Mouse (Mus musculus): ENCODE data around the gene Ankrd28. TPM values are rescaled to one million over a fixed set of nuclear protein-coding genes. Genes with fewer than 3 reads are reported as not detected.
"Not testable (repeated sequence)": the region's sequence is repeated elsewhere in the genome, so short reads cannot be mapped to it uniquely, and the experiment has no call there.

Gene Ankrd28
- polyA plus RNA-seq, 1 experiment: 26.7 TPM

DNA sequence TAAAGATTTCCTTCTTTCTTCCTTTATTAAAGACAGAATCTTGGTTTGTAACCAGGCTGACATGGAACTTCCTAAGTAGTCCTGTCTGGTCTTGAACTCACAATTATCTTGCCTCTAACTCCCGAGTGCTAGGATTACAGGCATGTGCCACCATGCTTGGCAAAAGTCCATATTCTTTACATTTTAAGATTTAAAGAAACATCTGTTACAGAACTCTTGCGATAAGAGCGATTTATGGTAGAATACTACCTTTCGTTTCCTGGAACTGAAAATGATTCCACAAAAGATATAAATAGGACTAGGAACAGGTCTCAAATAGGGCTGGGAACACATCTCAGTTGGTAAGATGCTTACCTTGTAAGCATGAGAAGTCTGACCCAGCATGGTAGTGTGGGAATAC is 56.9 kb downstream of the Ankrd28 start:
- Histone ChIP-seq H3K4me3 (ENCODE audit: insufficient read depth, low read length) (no peak overlapping the region), H3K27ac (ENCODE audit: insufficient read depth, low read depth, low read length) (no peak overlapping the region), H3K4me1 (ENCODE audit: control insufficient read depth, insufficient read depth, low read length) (peaks cover 4% of the 10 kb centered on the region)
- TF ChIP-seq CTCF (IDR thresholded peaks at IDR 0.05; ENCODE audit: low read depth, low read length): no peak
- TF ChIP-seq POLR2A (IDR thresholded peaks at IDR 0.05; ENCODE audit: borderline replicate concordance, low read depth, low read length): no peak

DNA sequence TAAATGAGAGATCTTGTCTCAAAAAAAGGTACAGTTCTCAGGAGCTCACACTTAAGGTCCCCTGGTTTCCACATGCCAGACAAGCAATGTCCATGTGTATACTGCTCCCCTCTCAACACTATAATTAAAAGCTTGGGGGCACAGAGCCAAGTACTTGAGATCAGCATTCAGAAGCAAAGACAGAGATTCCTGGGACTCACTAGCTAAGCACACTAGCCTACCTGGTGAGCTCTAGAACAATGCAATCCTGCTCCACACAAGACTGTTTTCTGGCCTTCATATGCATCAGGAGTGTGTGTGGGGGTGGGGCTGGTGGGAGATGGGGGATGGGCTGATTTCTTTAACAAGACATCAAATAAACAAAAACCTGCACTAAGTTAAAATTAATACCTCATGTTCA is 58.2 kb downstream of the Ankrd28 start:
- TF ChIP-seq CTCF (IDR thresholded peaks at IDR 0.05; ENCODE audit: low read depth, low read length): no peak
- no peak for TF ChIP-seq POLR2A (IDR thresholded peaks at IDR 0.05; ENCODE audit: borderline replicate concordance, low read depth, low read length)
- no peak overlapping the region for H3K4me3 ChIP-seq (ENCODE audit: insufficient read depth, low read length)
- H3K27ac ChIP-seq (ENCODE audit: insufficient read depth, low read depth, low read length): no peak overlapping the region
- H3K4me1 ChIP-seq (ENCODE audit: control insufficient read depth, insufficient read depth, low read length): peaks cover 11% of the 10 kb centered on the region

DNA sequence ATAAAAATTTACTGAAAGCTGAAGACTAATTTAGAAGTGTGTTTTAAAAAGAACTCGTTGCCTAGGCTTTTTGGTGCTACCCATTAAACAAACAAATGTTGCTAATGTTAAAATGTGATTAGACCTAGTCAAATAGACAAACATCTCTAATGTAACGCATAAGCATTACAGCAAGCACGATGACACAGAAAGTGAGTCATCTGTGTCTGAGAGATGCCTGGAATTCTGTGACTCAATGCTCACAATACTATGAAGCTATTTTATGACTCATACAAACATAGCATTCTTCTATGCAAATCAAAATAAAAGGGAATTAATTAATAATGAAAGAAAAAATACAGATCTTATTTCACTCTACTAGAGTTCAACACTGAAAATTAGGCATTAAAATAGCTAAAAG is 61.9 kb downstream of the Ankrd28 start:
- Histone ChIP-seq H3K4me3 (ENCODE audit: insufficient read depth, low read length) (no peak overlapping the region), H3K4me1 (ENCODE audit: control insufficient read depth, insufficient read depth, low read length) (peaks cover 8% of the 10 kb centered on the region), H3K27ac (ENCODE audit: insufficient read depth, low read depth, low read length) (no peak overlapping the region)
- TF ChIP-seq CTCF (IDR thresholded peaks at IDR 0.05; ENCODE audit: low read depth, low read length): no peak

- no peak for TF ChIP-seq CTCF (IDR thresholded peaks at IDR 0.05; ENCODE audit: low read depth, low read length)
- no peak overlapping the region for H3K27ac ChIP-seq (ENCODE audit: insufficient read depth, low read depth, low read length)
- peaks cover 21% of the 10 kb centered on the region for H3K4me1 ChIP-seq (ENCODE audit: control insufficient read depth, insufficient read depth, low read length)
- H3K4me3 ChIP-seq (ENCODE audit: insufficient read depth, low read length): no peak overlapping the region
Observed at GRCm38 (mm10) chr14:31764083-31764482, 66.4 kb downstream of the Ankrd28 start.

GRCm38 (mm10) chr14:31761727-31762126 is 68.7 kb downstream of the Ankrd28 start:
- TF ChIP-seq CTCF (IDR thresholded peaks at IDR 0.05; ENCODE audit: low read depth, low read length): no peak
- Histone ChIP-seq H3K4me1 (ENCODE audit: control insufficient read depth, insufficient read depth, low read length) (peaks cover 13% of the 10 kb centered on the region), H3K4me3 (ENCODE audit: insufficient read depth, low read length) (no peak overlapping the region), H3K27ac (ENCODE audit: insufficient read depth, low read depth, low read length) (no peak overlapping the region)

DNA sequence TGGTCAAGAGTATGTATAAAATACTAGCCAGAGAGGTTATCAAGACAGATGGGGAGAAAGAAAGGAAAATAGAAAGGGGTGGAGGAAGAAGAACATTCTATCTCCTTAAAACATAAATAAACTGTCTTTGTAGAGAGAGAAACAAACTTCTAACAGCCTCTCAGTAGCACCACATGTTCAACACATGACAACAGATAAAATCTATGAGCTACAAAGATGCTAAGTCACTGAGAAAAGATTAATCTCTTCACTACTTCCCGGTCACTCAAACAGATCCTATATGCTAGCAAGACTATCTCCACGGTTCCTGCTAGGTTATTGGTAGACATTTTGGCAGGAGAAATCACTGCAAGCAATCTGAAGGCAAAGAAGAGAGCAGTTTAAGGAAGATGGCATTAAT is 71.3 kb downstream of the Ankrd28 start:
- Histone ChIP-seq H3K27ac (ENCODE audit: insufficient read depth, low read depth, low read length) (no peak overlapping the region), H3K4me1 (ENCODE audit: control insufficient read depth, insufficient read depth, low read length) (peaks cover 13% of the 10 kb centered on the region), H3K4me3 (ENCODE audit: insufficient read depth, low read length) (no peak overlapping the region)
- TF ChIP-seq POLR2A (IDR thresholded peaks at IDR 0.05; ENCODE audit: borderline replicate concordance, low read depth, low read length) (no peak), CTCF (IDR thresholded peaks at IDR 0.05; ENCODE audit: low read depth, low read length) (no peak)

- not testable (repeated sequence) for H3K4me3 ChIP-seq (ENCODE audit: insufficient read depth, low read length); H3K27ac ChIP-seq (ENCODE audit: insufficient read depth, low read depth, low read length)
- H3K4me1 ChIP-seq (ENCODE audit: control insufficient read depth, insufficient read depth, low read length): peaks cover 13% of the 10 kb centered on the region
Observed at GRCm38 (mm10) chr14:31758410-31758809, 72.0 kb downstream of the Ankrd28 start.

DNA sequence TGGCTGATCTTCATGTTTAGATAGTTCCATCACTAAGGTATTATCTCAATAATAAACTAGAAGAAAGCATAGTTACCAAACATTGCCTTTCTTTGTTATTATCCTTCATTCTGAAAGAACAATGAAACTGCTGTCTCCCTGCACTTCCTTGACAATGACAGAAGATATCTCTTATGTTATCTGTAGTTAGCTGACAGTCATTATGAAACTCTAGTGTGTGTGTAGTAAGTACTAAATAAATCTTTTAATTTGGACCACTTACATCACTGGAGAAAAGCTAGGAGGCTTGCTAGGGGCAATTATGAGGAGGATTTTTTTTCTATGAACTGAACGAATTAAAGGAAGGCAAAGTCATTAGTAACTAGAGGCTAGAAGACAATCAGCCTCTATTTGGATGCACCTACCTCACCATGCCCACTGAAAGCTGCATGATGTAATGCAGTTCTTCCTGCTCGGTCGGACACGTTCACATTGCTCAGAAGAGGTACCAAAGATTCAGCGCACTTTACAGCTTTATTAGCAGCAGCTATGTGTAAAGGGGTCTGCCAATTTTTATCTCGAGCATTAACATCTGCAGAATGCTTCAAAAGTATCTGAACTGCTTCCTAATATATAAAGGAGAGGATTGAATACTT is 82.1 kb downstream of the Ankrd28 start:
- Histone ChIP-seq H3K27ac (ENCODE audit: insufficient read depth, low read depth, low read length) (no peak overlapping the region), H3K4me3 (ENCODE audit: insufficient read depth, low read length) (no peak overlapping the region), H3K4me1 (ENCODE audit: control insufficient read depth, insufficient read depth, low read length) (no peaks in the 10 kb centered on the region)
- TF ChIP-seq CTCF (IDR thresholded peaks at IDR 0.05; ENCODE audit: low read depth, low read length) (no peak), POLR2A (IDR thresholded peaks at IDR 0.05; ENCODE audit: borderline replicate concordance, low read depth, low read length) (no peak)

DNA sequence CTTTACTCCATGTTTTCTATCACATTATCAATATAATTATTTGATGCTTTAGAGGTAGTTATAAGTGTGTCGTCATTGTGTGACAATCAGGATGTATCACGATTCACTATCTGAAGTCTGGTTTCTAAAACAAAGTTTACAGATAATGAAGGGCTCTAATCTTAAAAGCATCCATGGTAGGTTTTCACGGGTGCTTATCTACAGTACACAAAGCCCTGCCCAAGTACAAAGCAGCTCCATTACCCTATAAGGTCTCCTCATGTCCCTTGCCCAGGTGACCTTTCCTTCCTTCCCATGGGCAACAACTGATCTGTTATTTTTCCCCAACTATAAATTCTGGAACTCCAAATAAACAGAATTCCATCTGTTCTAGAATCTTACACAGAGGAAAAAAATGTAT is 87.9 kb downstream of the Ankrd28 start:
- H3K4me3 ChIP-seq (ENCODE audit: insufficient read depth, low read length): no peak overlapping the region
- no peak overlapping the region for H3K27ac ChIP-seq (ENCODE audit: insufficient read depth, low read depth, low read length)
- TF ChIP-seq POLR2A (IDR thresholded peaks at IDR 0.05; ENCODE audit: borderline replicate concordance, low read depth, low read length) (no peak), CTCF (IDR thresholded peaks at IDR 0.05; ENCODE audit: low read depth, low read length) (no peak)
- H3K4me1 ChIP-seq (ENCODE audit: control insufficient read depth, insufficient read depth, low read length): no peaks in the 10 kb centered on the region

- no peak overlapping the region for H3K4me3 ChIP-seq (ENCODE audit: insufficient read depth, low read length)
- H3K27ac ChIP-seq (ENCODE audit: insufficient read depth, low read depth, low read length): no peak overlapping the region
- H3K4me1 ChIP-seq (ENCODE audit: control insufficient read depth, insufficient read depth, low read length): no peaks in the 10 kb centered on the region
- TF ChIP-seq CTCF (IDR thresholded peaks at IDR 0.05; ENCODE audit: low read depth, low read length) (no peak), POLR2A (IDR thresholded peaks at IDR 0.05; ENCODE audit: borderline replicate concordance, low read depth, low read length) (no peak)
Observed at GRCm38 (mm10) chr14:31734811-31735210, 95.6 kb downstream of the Ankrd28 start.

DNA sequence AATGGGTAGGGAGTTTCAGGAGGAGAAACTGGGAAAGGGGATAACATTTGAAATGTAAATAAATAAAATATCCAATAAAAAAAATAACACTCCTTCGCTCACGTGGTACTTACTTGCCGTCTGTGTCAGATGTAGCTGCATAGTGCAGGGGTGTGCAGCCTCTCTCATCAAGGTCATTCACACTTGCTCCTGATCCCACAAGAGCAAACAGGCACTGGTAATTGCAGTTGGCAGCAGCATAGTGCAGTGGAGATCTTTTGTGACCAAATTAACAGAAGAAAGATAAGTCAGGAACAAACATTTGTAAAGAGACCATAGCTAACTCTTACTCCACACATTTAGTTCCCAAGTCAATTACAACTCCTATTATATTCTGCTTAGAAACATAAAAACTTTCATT is 102.9 kb downstream of the Ankrd28 start:
- Histone ChIP-seq H3K4me3 (ENCODE audit: insufficient read depth, low read length) (no peak overlapping the region), H3K27ac (ENCODE audit: insufficient read depth, low read depth, low read length) (no peak overlapping the region), H3K4me1 (ENCODE audit: control insufficient read depth, insufficient read depth, low read length) (no peaks in the 10 kb centered on the region)
- no peak for TF ChIP-seq POLR2A (IDR thresholded peaks at IDR 0.05; ENCODE audit: borderline replicate concordance, low read depth, low read length)
- no peak for TF ChIP-seq CTCF (IDR thresholded peaks at IDR 0.05; ENCODE audit: low read depth, low read length)
